Mouse (Mus musculus) cortical plate, adult 2 months (tissue): ENCODE data around the gene Entpd8.

Source experiments
- CTCF ChIP-seq: fragments of 200-500 bp; IDR thresholded peaks from 2 replicates; pipeline ENCODE4 v1.5.1; 2011; ENCODE audit warnings: mild to moderate bottlenecking, control low read depth, low read length; ENCODE audit not compliant: insufficient read depth; ENCODE audit errors: extremely low read depth
- POLR2A ChIP-seq: fragments of 200-500 bp; IDR thresholded peaks from 2 replicates; pipeline ENCODE4 v1.6.1; 2011; ENCODE audit warnings: mild to moderate bottlenecking, low read length, control low read depth; ENCODE audit not compliant: insufficient read depth; ENCODE audit errors: extremely low read depth

DNA sequence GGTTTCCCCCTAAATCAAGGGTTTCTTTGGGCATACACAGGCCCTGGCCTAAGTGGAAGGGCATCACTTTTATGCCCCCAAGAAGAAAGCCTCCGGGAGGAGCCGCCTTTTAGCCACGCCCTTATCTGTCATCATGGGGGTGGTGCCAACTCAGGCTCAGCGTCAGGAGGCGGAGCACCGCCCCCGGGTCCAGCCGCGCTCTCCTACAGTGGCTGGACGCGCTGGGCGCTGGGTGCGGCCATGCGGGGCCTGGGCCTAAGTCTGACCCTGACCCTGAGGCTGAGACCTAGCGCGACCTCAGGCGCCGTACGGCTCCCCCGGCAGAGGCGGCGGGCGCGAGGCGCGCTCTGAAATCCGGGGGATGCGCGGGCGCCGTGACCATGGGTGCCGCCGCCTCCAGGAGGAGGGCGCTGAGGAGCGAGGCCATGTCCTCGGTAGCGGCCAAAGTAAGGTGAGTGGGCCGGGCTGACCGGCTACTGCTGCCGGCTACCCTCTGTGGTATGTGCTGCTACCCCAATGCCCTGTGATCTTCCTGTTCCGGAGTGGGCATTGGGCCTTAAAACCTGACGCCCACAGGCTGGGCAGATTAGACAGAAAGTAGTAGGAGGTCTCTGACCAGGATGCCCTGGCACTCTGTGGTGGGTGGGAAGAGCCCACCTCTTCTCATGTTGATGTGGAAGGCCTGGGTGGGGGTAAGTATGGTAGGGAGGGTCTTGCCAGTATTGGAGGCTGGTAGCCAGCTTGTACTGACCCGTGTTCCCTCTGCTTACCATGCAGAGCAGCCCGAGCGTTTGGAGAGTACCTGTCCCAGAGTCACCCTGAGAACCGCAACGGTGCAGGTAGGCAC is 25.7 kb upstream of the Entpd8 start, which contains the start of gene Nsmf:
- TF ChIP-seq CTCF, result no peak
- peak; percentile 79; the same call in 1 of the 2 replicates for TF ChIP-seq POLR2A
